Mouse (Mus musculus) megakaryocyte-erythroid progenitor cell, adult 5-6 weeks (primary cell): ENCODE data around the gene Rmnd1. TPM values are rescaled to one million over a fixed set of nuclear protein-coding genes. Genes with fewer than 3 reads are reported as not detected.

Experiments used
- ATAC-seq: replicated peaks from 2 replicates; pipeline ENCODE4 v1.8.0; 2016; ENCODE audit warnings: mild to moderate bottlenecking, inconsistent platforms; ENCODE audit not compliant: severe bottlenecking, poor library complexity, low FRiP score, low TSS enrichment
- total RNA-seq, 2 experiments: library from RNA; stranded (forward) in 1 of 2; stranded (reverse) in 1 of 2; fragments of 200-1000, 215-1000 nt in 1 of 2; fragments of >200 nt in 1 of 2; fragmentation: Nextera tagmentation in 1 of 2; gene quantifications; 2 replicates each; pipeline ENCODE4 v1.2.3; 2014 to 2017

Gene Rmnd1
- total RNA-seq, 2 experiments from 2014 or later = 40.5 to 101 TPM

DNA sequence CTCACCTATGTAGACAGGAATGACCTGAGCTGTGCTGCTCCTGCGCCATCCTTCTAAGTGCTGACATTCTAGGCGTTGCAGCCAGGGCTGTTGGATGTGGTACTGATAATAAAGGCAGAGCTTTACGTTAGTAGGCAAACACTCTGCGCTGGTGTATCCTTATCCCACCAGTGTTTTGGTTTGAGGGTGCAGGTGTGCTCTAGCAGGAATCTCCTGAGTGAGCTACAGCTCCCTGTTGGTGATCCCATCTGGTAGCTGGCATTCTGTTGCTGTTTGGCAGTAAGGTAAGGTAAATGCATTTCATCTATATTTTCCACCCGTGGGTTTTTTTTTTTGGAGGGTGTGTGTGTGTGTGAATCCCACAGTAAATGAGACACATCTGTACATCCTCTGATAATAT lies 34.1 kb downstream of the Rmnd1 start:
- ATAC-seq = 0 out of 2 replicates have a peak, but pooled peaks have one; percentile 20

- ATAC-seq = no peak
These were observed 36.9 kb downstream of the Rmnd1 start for GRCm38 (mm10) chr10:4395321-4395720.

- ATAC-seq = peak; percentile 69
These were observed 40.3 kb downstream of the Rmnd1 start for GRCm38 (mm10) chr10:4391851-4392250.

DNA sequence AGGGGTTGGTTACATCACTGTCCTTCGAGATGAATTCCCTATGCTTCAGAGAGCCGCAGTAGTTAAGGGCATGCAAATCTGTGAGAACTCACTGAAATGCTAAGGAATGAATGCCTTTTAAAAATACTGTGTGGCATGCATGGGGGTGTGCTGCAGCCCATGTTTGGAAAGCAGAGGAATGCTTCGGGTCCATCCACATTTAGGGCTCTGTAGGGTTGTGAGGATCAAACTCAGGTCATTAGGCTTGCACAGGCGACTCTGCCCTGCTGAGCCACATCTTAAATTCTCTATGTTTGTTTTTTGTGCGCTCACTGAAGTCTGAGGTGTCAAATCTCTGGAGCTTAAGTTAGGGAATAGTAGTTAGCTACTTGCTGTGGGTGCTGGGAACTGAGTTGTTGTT lies 41.1 kb downstream of the Rmnd1 start:
- ATAC-seq = no peak

- ATAC-seq = no peak
These were observed 41.6 kb downstream of the Rmnd1 start for GRCm38 (mm10) chr10:4390550-4390949.

DNA sequence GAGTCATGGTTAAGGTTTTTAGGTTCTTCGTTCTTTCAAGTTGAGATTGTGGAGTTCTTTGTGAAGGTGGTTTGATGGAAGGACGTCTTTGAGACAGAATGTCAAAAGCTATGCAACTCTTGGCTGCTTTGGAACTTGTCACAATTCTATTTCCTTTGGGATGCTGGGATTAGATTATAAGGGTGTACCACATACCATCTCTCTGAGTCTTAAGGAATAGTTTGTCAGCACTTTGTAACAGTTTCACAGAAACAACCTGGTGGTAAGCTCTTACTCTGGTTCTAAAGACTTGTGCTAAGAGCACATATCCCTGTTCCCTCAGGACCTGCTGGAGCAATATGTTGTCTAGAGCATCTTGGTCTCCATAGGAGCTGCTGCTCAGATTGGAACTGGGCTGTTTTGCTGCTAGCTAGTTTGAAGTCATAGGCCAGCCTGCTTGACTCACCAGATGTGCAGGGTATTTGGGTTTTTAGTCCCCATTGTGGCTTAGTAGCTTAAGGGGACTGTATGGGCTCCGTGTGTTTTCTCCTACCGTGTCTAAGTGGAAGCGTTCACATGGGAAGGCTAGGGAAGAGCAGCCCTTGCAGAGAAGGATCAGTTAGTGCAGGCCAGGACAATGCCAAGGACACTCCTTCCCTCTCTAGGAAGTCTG lies 42.6 kb downstream of the Rmnd1 start:
- no peak for ATAC-seq

- ATAC-seq = no peak
These were observed 43.2 kb downstream of the Rmnd1 start for GRCm38 (mm10) chr10:4389036-4389435.

DNA sequence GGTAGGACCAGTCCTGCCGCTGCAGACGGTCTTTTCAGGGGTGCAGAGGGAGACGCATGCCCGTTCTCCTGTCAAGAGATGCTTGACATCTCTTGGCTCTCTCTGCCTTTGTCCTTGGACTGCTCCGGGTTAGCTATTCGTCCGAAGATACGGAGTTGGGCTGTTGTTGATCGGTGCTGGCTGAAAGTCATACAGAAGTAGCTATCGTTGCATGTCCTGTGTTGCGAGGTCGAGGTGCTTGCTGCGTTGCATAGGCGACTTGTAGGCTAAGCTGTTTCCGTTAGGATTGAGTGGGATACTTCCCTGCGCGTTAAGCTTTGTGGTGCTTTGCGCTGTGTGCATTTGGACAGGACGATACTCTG lies 43.8 kb downstream of the Rmnd1 start:
- 0 out of 2 replicates have a peak, but pooled peaks have one; percentile 6 for ATAC-seq

DNA sequence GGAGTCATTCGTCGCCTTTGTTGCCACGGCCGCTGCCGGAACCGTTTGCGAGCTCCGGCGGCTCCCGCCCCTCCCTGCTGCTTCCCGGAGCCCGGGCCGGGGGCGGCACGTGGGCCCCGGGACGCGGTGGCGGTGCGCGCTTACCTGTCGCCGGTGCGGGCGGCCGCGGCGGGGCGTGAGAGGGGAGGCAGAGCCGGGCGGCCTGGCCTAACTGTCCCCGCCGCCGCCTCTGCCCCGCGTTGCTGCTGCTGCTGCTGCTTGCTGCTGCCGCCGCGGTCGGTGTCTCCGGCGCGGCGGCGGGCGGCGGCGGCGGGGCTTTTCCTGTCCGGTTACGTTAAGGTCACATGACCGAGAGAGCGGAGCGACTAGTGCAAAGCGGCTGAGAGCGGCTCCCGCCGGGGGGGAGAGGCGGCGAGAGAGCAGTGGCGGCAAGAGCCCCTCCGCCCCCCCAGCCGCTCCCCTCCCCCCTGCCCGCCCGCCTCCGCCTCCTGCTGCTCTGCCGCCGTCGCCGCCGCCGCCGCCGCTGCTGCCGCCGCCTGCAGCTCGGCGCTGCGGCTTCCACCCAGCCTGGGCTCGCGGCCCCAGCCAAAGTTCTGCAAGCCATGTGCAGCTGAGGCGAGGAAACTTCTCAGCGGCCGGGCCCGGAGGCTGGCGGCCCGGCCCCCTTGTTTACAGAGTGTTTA lies 44.3 kb downstream of the Rmnd1 start, which contains the start of gene Zbtb2:
Gene Zbtb2, minus strand, starts transcription at position 408 of the 683 bp plus-strand sequence.
- ATAC-seq = 0 out of 2 replicates have a peak, but pooled peaks have one; percentile 4

DNA sequence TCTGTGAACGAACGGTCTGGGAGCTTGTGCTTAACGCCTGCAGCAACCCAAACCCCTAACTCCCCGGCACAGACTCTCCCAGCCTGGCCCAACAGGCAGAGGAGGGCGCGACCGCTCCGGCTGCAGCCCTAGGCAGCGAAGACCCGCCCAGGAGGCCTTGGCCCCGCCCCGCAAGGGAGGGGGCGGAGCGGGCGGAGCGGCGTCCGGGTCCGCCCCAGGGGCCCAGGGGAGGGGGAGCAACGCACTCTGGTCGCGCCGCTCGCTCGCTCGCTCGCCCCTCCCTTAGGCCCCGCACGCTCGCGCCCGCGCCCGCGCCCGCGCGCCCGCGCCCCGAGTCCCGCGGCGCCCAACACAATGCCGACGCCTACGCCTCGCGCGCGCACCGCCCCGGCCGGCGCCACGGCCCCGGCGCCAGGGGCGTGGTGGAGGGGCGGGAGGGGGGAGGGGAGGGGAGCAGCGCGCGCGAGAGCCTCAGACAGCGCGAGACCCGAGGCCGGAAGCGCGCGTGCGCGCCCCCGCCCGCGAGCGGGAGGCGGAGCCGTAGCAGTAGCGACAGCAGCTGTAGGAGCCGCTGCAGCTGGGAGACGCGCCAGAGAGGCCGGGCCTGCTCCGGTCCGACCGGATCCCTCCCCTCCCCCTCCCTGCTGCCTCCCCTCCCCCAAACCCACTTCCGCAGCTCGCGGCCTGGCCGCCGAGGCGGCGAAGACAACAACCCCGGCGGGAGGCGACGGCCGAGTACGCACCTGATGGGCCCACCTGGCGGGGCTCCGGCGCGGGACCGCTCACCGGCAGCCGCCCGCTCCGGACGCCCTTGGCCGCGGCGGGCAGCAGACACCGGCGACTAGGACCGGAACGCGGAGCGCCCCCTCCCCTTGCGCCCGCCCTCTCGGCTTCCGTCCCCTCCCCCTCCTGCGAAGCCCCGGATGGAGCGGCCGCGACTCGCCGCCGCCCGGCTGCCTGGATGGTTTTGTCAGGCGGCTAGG lies 45.3 kb downstream of the Rmnd1 start:
- ATAC-seq = peak; percentile 84

DNA sequence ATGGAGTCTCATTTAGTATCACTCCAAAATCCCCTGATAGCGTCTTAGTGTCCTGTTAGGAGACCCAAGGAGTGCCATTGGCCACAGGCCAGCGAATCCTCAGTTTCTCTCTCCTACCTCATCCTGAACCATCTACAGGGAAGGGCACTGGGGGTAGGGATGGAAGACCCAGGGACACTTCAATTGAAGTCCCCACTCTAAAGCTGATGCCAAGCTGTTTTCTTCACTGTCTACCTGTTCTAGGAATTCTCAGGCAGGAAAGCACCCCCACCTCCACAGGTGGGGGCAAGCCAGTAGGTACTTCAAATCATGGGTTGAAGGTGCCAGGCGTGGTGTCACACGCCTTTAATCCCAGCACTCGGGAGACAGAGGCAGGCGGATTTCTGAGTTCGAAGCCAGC lies 47.9 kb downstream of the Rmnd1 start:
- no peak for ATAC-seq

DNA sequence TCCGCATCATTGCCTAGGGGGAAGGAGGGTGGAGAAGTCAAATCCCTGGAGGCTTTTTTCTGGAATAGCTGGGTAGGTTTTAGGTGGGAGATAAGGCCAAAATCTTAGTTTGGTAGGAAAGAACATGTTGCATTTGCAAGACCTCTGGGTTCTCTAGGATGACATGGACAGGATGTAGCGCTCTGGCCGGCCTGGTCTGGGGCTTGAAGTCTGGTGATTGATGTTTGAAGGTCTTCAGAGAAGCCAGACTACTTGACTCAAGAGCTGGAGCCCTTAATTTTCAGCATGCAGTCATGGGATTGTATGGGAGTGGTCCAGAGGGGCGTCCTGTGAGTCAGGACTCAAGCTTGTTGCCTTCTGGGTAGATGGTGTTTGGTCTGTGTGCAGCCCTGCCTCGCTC lies 51.4 kb downstream of the Rmnd1 start:
- no peak for ATAC-seq

- no peak for ATAC-seq
These were observed 55.3 kb downstream of the Rmnd1 start for GRCm38 (mm10) chr10:4376931-4377330.

DNA sequence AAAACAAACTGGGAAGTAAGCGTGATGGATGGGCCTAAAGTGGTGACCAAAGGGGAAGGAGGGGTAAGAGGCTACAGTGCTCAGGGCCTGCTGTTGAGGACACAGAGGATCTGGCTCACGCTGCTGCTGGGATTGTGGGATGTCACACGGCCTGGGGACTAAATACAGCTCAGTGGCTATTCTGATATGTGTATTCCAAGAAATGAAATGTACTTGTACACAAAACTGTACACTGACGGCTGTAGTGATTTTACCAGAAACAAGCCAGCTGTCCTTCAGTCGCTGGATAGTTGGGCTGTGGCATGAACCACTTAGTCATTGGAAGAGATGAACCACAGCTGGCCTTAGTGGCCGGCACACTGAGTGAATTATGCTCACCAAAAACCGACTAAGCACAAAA lies 55.7 kb downstream of the Rmnd1 start:
- ATAC-seq = no peak

DNA sequence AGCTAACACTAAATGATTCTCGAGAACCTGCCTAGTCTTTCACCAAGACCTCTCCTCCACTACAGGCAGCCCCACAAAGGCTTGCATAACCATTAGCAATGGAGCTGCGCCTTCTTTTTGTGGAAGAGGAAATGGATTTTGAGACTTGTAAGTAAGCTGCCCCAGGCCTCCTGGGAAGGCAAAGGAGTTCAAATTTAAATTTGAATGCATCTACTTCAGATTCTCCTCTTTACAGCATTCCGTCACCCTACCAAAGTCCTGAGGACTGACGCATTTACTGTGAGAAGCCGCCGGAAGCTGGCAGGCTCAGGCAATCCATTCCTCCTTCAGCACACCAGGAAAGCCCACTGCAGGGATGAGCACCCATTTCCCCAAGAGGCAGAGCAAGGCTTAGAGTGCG lies 56.9 kb downstream of the Rmnd1 start:
- ATAC-seq = no peak

- no peak for ATAC-seq
These were observed 57.5 kb downstream of the Rmnd1 start for GRCm38 (mm10) chr10:4374734-4375133.

DNA sequence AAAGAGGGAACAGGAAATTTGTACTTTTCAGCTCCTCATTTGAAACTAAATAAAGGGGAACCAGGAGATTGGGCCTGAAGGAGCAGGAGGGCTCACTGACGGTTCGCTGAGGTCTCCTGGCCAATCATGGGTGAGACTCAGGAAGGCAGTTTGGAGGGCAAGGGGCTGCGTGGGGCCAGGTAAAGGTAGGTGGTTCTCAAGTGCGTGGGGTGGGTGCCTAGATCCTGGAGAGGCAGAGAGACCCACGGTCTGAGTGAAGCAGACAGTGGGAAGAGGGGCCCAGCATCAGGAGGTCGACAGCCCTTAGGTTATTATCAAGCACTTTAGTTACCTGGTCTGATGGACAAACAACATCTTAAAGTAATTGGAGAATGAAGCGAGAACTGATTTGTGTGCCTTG lies 57.9 kb downstream of the Rmnd1 start:
- no peak for ATAC-seq

- no peak for ATAC-seq
These were observed 58.6 kb downstream of the Rmnd1 start for GRCm38 (mm10) chr10:4373558-4373957.

- ATAC-seq = peak; percentile 73
These were observed 60.2 kb downstream of the Rmnd1 start for GRCm38 (mm10) chr10:4372011-4372410.

- no peak for ATAC-seq
These were observed 62.1 kb downstream of the Rmnd1 start for GRCm38 (mm10) chr10:4370105-4370504.
